Mouse (Mus musculus): ENCODE results near the gene Zfp735.

Zfp735 gene

GRCm38 (mm10) chr11:73688478-73688877, at the start of gene Zfp735:
Zfp735 (plus strand) TSS chr11:73688778.
- DNase-seq (ENCODE audit: low read depth in 1 of 2, low spot score in 2 of 2) = no peak

DNA sequence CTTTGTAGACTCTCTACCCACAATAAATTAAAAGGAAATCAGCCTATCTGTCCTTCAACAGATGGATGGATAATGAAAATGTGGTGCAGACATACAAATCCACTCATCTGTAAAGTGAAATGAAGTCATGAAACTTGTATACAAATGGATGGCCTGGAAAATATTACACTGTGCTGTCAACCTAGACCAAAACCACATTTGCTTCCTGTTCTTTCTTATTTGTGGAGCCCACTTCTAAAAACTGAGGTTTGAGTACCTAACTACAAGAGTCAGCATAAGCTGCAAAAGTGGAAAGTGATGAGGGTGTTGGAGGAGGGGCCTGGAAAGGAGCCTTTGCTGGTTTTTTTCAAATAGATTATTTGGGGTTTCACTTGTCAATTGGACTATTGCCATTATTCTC, 70.5 kb downstream of the Zfp735 start:
- DNase-seq (ENCODE audit: low read depth in 1 of 2, low spot score in 2 of 2) = no peak

All from monocyte, adult 2 months (primary cell).